Mouse (Mus musculus) cerebellum, postnatal 25 days (tissue): ENCODE results near the gene Tcf7l2.

Source experiments
- DNase-seq, 2 experiments: peaks; one replicate each; pipeline ENCODE4 v3.0.0; 2021; ENCODE audit warnings: mixed read lengths in 2 of 2

The Tcf7l2 gene

DNA sequence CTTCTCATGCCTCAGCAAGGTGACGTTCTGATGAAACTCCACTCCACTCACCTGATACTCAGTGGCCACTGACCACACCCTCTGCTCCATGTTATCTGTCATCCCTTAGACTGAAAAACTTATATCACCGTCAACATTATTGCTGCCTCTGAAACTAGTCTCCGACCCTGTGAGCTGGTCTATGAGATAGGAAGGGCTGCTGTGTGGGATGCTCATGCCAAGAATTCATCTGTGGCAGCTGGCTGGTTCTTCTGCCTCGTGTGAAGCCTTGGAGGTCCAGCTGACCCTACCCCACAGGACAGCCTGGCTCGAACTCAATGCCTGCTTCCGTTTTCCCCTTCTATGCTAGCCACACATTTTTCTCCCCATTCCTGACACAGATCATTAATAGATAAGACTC lies 125.6 kb downstream of the Tcf7l2 start:
- no peak for DNase-seq

DNA sequence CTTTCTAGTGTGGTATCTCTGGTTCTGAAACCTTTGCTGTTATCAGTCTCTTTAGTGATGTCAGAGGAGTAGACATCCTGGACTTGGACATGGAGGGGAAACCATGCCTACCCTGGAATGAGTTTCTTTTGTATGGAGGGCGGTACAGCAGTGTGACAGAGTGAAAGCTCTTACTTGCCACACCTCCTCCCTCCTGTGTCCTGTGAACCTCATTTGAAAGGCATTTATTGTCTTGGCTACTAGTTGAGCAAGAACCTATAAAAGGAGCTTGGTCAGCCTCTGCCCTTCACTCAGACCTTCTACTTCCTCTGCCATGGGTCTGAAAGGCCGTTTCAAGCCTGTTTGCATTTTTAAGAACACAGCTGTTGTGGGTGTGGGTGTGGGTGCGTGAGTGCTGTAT lies 126.3 kb downstream of the Tcf7l2 start:
- DNase-seq: no peak

DNA sequence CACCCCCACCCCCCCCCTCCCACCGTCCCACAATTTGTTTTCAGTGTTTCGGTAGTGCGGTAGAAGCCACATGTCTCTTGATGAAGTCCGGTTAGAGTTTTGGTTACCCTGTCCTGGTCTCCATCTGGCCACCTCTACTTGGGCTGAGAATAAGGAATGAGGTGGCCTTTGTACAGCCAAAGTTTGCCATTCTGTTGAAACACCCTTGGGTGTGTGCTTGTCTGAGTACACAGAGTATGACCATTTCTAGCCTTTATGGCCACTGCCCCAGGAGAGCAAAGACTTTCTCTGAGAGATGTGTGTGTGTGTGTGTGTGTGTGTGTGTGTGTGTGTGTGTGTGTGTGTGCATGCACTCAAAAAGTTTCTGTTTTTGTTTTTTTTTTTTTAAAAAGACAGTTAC lies 127.0 kb downstream of the Tcf7l2 start:
- DNase-seq: no peak

DNA sequence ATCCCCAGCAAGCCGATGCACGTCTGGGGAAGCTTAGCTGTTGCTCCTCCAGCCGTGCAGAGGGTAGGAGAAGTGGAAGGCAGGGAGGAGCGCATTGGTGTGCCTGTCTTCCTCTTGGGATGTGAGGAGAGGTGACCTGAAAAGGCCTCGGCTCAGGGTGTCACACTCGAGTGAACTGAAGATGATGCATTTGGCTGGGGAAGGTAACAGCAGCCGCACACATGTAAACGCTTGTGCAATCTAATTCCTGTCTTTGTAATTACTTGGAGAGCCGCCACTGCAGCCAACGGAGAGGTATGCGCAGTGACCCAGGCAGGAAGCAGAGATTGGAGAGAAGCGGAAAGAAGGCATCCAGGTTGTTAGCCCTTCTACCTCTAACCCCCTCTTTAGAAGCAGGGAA lies 129.2 kb downstream of the Tcf7l2 start:
- no peak for DNase-seq

DNA sequence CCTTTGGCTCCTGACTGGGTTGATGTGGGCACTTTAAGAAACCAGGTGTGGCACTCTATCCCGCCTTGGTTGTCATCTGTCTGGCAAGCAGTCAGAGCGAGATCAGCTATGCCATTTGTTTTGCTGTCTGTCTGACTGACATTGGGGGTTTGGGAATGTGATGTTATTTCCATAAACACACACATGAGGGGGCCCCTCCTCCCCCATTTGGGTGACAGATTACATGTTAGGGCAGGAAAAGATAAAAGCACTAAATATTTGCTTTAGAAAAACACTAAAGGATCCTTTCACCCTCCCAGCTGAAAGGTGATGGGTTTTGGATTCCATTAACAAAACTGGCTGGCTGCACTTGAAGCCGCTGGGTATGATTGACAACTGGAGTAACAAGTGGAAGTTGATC lies 129.9 kb downstream of the Tcf7l2 start:
- DNase-seq: no peak

DNA sequence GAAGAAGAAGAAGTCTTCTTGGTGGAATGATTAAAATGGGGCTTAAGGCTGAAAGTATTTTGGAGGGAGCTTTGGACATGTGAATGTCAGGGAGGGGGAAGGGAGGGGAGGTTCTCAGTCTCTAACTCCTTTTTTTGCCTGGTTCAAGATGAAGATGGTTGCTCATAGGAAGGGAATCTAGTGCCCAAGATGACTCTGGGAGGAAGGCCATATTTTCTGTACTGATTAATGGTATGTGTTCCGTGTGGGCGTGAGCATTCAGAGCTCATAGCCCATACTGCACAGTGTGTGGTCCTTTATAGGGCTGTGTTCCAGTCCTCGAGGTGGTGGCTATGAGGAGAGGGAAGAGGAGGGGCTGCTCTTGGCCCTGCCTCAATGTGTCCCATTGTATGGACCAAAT lies 131.6 kb downstream of the Tcf7l2 start:
- no peak for DNase-seq

DNA sequence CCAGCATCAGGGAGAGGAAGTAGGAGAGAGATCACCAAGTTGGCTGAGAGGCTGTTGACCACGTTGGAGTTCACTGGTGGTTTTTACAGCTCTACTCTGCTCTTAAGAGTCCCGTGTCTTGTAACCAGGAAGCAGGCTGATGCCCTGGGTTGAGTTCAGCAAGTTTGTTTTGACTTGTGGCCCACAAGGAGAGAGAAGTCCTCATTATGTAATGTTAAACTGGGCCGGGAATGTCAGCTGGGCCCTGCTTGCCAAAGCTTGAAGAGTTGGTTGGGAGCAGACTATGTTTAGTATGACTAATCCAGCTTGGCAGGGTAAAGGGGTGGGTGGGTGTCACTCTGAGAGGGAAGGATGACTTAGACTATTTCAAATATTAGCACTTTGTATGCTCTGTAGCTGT lies 134.9 kb downstream of the Tcf7l2 start:
- DNase-seq: no peak

DNA sequence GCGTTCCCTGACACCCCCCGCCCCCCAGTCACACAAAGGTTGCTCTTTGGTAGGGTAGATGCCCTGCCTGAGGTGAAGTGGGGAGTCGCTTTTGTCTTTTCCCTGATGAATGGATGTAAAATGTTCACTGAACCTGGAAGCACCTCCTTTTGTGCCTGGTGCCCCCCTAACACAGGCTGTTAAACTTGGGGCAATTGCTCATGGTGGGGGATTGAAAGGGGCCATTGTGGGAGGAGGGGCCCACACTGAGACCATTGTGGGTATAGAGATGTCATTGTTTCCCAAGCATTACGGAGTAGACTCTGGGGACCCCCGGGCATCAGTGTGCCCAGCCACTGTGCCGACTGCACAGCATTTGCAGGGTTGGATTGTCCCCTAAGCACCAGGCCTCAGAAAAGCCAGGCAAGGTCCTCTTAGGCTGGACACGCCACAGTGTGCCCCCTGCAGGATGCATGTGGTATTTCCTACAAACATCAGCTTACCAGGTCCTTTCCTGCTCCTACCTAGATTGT lies 135.8 kb downstream of the Tcf7l2 start:
- DNase-seq: peak; percentile 50 to 72

DNA sequence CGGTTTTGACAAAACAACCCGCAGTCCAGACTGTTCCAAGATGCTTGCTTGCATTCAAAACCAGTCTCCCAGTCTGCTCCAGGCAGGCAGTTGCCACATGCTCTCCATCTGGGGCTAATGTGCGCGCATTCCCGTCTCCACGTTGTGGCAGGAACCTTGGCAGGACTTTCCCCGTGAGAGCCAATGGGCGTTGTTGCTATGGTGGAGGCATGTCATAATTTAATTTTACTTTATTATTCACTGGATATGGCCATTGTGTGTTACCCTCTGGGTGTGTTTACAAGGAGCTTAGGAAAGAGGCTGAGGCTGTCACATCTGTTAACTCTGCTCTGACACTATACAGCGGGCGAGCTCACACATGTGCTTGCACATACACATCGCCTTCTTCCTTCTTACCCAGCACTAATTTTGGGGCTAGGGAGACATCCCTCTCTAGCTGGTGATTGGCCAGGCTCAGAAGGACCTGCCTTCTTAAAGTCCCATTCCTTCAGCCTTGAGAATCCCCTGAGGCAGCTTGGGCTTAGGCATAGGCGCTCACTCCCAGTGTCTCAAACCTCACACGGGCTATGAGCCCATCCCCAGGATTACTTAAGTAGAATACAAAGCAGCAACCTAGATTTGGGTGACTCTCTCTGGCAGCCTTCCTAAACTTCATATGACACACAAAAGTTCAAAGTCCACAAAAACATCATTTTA lies 139.2 kb downstream of the Tcf7l2 start:
- peak in 1 of 2 experiments; percentile 5 for DNase-seq

DNA sequence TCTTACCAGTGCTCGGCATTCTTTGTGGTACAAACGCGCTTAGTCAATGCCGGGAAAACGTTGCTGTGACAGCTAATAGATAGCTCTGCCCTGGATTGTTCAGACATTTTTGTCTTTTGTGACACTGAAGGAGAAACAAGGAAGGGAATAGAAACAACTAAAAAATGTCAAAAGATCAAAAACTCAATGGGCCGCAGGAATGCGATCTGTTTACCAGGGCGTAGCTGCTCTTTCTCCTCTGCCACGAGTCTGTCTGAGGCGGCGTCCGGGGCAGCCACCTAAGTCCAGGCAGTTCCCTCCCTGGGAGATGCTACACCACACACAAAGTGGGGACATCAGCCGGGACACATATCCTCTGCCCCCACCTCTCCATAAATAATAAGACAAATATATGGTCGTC lies 144.9 kb downstream of the Tcf7l2 start:
- DNase-seq: no peak

DNA sequence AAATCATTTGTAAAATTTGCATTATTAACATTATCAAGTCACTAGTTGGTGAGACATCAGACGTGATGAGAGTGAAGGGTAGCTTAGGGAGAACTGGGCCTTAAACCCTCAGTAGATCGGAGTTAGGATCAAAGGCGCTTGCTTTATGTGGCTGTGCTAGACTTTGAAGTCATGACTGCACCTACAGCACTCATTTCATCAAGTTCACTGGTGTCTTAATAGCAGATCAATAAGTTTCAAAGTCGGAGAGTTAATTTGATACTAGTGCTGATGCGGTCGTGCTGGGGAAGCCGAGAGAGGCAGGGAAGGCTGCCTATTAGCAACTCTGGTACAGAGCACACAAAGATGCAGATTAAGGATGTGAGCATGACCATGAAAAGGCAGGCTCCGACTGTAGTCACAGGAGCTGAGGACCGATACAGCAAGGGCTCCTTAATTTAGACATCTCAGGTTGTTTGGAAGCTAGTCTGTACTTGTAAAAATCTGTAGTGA lies 150.1 kb downstream of the Tcf7l2 start:
- DNase-seq: no peak

DNA sequence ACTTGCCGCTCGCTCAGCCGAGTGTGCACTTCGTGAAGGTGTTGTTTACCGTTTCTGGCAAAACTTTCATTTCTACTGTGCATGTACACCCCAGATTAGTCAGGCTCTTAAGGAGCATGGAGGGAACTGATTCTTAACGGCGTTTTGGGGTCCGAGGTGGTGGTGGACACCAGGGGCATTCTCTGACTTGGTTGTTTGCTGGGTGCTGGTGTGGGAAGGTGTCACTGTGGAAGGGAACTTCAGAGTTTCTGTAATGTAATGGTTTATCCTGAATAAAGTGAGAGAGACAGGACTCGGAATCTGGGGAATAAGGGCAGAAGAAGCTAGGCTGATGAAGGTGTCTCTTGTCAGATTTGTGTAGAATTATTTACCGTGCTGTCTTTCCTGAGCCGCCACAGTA lies 151.9 kb downstream of the Tcf7l2 start:
- no peak for DNase-seq

DNA sequence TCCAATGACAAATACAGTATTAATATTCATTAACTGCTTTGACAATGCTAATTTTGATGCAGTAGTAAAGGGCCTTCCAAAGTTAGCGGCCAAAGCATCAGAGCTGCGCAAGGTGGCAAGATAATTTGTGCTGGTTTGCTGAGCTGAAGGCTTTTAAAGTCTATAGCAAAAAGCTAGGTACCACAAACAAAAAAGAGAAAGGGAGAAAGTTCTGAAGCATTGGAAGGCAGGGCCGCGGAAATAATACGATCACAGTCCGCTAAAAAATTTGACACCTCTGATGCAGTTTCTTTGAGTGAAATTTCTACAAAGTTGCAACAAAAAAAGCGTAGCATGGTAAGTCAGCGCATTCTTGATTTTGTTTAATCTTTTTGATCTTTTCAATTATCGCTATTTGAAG lies 152.8 kb downstream of the Tcf7l2 start:
- no peak for DNase-seq

DNA sequence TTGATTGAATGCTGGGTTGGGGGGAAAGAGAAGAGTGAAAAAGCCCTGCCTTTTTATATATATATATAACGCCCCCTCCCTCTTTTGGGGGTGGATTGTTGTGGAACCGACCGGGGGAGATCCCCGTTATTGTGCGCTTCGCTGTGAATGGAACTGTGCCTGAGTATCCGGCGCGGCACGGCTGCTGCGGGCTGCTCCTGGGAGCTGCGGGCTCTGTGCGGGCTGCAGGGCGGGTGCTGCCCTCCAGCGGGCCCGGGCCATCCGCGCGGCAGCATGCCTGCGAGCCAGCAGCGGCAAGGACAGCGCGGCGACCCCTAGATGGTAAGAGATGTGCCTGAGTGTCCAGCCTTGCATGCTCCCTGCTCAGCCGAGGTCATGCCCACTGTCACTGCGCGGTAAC lies 153.7 kb downstream of the Tcf7l2 start:
- DNase-seq: peak; percentile 37 to 63

DNA sequence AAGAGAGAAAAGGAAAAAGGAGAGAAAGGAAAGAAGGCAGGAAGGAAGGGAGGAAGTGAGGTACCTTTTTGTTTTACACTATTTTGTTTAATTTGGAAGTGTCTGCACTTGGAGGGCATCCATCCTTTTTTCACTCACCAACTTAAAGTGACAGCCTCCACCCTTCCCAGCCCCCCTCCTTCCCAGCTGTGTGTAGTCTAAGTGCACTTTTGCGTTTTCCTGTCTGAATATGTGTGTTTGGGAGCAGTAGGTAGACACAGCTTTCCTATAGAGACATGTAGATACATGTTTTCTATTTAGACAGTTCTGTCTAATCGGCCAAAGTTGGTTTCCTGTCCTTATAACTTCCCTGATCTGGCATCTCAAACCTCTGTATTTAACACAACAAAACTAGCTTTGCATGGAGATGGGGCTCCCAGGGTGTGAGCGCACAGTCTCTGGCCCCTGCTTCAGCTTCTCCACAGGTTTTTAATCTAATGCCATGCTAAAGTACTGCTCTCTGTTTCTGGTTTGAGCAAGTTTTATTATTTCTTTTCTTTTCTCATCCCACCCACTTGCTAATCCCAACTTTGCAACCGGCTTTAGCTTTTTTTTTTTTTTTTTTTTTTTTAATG lies 154.3 kb downstream of the Tcf7l2 start:
- no peak for DNase-seq

DNA sequence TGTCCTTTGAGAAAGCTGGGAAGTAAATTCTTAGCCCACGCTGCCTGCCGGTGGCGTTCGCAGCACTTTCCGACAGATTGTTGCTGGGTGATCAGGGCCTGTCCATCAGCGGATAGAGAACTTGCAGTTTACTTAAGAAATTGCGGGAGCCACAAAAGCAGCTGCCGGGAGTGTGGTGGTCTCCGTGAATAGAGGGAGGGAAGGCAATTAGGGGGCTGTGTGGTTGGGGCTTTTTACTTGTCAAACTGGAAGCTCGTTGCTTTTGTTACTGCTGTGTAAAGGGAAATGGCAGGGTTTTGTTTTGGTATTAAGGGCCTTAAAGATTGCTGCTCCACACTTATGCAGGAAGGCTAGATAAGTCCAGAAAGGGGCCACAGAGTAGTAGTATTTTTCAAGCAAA lies 155.0 kb downstream of the Tcf7l2 start:
- DNase-seq: no peak

DNA sequence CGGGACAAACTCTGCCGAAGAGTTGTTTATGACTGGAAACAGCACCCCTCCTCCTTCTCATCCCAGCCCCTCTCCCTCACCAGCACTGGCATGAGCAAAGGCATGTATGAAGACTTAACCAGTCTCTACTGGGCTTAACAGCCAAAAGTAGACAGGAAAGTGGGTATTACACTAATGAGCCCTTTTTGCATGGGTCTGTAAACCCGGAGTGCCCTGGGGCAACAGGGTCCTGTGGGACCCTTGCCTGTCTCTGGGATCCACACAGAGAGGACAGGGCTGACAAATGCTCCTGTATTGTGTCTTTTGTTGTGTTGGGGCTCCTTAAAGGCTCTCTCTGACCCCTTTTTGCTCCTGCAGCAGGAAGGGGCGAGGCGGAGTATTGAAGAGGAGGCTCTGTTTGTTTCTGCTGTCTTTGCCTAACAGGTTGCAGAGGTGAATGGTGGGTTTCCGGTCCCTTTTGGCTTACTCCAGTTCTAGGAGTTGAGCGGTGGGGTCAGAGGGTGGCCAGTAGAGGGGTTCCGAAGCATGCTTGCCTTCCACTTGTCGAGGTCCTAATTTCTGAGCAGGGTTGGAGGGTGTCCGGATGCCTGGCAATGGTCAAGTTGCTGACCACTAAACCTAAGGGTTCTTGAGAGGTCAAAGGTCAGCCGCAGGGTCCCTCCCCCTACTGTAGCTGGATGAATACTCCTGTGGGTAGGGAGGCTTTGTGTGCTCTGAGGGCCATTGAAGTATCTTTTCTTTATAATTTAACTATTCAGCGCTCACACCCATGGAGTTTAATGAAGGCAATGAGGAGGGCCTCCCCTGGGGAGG lies 161.2 kb downstream of the Tcf7l2 start:
- no peak for DNase-seq

DNA sequence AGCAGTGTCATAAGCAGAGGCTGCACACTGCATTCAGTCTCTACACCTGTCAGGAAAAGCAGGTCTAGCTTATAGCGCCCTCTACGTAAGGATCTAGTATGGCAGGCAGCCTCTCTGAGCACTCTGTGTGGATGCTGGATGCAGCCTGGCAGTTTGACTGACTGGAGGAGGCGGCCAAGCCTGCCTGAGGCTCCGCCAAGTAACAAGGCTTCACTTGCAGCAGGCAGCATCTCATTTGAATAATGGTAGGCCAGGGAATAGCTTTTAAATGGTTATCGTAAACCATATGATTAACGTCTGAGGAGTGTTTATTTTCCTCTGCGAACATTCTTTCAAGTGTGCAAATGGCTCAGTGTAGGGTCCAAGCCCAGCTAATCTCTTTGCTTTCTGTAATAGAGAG lies 167.4 kb downstream of the Tcf7l2 start:
- peak in 1 of 2 experiments; percentile 11 for DNase-seq

DNA sequence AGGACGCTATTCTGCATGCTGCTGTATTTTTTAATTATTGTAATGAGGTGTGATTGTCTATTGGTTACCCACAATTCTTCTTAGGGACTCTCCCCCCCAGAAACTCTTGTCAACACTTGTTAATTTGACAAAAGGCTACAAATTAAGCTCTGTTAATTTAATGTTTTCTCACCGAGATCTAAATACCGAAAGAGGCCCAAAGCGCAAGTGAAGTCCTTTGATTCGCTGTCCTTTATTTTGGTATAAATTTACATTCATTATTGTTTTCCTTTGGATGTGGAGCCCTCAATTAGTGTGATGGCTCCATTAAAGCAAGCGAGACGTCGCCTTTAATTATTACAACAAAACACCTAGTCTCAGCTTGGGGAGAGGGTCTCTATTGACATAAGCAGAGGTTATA lies 170.3 kb downstream of the Tcf7l2 start:
- no peak for DNase-seq

DNA sequence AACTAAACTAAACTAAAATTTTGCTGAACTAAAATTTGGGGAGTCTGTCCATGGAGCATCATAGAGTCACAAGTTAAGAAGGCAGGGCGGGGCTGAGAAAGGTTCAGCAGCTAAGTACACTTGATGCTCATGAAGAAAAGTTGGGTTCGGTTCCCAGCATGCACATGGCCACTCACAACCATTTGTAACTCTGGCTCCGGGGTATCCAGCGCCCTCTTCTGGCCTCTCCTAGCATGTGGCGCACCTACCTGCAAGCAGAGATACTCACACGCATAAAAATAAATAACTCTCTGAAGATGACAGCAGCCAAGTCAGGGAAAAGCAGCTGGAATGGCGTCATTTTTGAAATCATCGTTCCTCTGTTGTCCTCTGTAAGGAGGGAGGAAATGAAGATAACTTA lies 171.2 kb downstream of the Tcf7l2 start:
- DNase-seq: no peak

DNA sequence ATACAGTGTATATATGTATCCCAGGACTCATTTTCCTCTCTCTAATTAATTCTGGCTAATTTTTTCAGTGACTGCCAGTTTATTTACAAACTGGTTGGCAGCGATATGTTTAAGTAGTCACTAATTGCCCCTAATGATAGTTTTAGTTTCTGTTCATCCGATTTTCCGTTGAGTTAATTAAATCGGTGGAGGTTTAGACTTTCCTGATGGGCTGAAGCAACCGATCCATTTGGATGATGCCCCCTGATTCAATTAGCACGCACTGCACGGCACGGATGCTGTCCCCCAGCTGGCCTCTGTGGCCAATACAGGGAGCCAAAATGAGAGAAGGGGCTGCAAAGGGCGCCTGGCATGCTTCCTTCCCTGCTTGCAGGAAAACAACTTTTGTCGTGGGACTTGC lies 172.0 kb downstream of the Tcf7l2 start:
- DNase-seq: no peak

DNA sequence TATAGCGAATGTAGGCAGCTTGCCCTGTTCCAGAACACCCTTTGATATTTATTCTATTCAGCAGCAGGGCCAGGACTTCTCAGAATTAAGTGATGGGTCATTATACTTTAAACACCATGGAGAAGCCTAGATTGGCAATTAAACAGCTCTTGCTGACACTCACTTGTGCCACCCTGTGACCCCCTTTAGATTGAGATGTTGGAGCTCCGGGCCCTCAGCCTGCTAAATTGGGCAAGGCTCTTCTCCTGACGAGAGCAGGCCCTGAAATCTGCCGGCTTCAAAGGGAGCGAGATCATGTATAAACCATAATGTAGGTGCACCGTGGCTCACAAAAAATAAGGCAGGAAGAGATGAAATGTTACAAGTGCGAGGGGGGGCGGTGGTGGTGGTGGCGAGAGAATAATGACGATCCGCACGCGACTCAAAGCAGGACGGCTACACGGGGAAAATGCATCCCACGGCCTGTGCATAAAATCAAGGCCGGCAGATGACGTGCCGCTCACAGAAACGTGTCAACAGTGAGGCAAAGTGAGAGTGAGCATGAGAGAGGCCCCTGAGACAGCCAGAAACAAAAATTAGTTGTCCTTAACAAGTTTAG lies 173.1 kb downstream of the Tcf7l2 start:
- no peak for DNase-seq

DNA sequence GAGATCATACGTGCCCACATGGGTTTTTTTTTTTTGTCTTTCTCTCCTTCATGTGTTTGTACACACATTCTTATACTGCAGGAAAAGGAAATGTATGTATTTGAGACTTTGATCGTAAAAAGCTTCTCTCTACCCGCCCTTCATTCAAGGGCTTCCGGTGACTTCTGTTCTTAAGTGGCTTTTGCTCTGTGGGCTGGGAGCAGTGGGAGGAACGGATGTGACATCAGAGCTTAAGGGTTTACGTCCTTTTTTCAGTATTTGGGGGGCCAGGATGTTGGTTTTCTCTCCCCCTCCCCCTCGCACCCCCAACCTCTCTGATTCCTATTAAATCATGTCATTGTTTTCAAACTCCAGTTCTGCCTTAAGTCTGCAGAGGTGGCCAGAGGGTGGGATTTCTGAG lies 173.9 kb downstream of the Tcf7l2 start:
- no peak for DNase-seq
